Mouse (Mus musculus): ENCODE data around the gene Fam222a. TPM values are rescaled to one million over a fixed set of nuclear protein-coding genes. Genes with fewer than 3 reads are reported as not detected.

Gene Fam222a
- polyA plus RNA-seq, 1 experiment from 2014 or later, result 0.46 TPM

DNA sequence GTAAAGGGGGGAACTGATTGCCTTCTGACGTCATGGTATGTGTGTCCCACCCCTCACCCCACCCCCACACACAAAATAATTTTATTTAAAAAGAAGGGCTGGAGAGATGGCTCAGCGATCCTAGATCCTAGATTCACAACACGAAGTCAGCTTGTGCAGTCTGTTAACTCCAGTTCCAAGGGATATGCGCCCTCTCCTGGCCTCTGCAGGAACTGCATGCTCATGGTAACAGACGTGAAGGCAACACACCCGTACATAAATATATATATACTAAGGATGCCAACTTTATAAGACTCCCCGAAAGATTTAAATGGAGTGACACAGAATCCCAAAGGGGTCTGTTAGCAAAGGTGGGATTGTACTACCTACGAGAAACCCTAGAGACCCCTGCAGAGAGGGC, 51.0 kb downstream of the Fam222a start:
- H3K36me3 ChIP-seq, result no peaks in the 10 kb centered on the region
- no peaks in the 10 kb centered on the region for H3K9me3 ChIP-seq
- H3K9ac ChIP-seq, result no peak overlapping the region
- no peak overlapping the region for H3K4me3 ChIP-seq
- 0 out of 2 replicates have a peak, but pooled peaks cover under 1% of the 10 kb centered on the region for H3K27me3 ChIP-seq
- no peak overlapping the region for H3K27ac ChIP-seq
- no peaks in the 10 kb centered on the region for H3K4me1 ChIP-seq
- 33% methylated on average over 8 of the region's 8 CpGs for WGBS
- no peak for ATAC-seq (ENCODE audit: insufficient number of reproducible peaks, low FRiP score, low TSS enrichment, low read depth)
- H3K4me2 ChIP-seq, result no peak overlapping the region

DNA sequence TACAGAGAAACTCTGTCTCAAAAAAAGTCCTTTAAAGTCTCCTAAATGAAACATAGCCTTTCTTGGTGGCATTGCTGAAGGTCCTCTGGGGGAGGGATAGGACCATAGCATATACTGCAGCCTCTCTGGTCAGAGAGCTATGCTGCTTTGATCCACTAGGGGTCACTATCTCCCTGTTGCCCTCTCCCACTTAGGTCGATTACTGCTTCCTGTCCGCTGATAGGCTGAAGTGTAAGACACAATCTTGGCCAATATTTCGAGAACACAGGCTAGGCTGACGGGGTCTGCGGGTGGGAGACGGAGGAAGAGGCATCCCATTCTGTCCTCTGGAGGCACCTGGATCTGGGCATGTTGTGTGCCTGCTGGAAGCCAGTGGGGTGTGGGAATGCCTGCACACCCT, 52.5 kb downstream of the Fam222a start:
- no peak overlapping the region for H3K9ac ChIP-seq
- H3K4me3 ChIP-seq, result no peak overlapping the region
- H3K4me2 ChIP-seq, result no peak overlapping the region
- H3K9me3 ChIP-seq, result no peaks in the 10 kb centered on the region
- H3K4me1 ChIP-seq, result no peaks in the 10 kb centered on the region
- no peak for ATAC-seq (ENCODE audit: insufficient number of reproducible peaks, low FRiP score, low TSS enrichment, low read depth)
- H3K36me3 ChIP-seq, result 0 out of 2 replicates have a peak, but pooled peaks cover 3% of the 10 kb centered on the region
- no peaks in the 10 kb centered on the region for H3K27me3 ChIP-seq
- no peak overlapping the region for H3K27ac ChIP-seq
- WGBS, result 40% methylated on average over 6 of the region's 6 CpGs

DNA sequence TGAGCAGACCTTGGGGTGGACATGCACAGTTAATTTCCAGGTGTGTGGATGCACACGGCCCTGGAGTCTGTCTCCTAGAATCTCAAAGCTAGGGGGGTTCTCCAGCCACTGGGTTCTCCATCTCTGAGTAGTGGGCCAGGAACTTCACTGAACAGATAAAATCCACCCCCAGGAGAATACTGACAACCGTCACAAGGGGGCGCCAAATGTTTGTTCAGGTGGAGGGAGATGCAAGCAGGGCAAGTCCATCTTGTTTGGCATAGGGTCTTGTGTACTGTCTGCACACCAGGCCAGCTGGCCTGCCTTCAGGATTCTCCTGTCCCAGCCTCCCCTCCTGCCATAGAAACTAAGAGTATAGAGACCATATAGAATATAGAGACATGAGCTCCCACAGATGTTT, 57.8 kb downstream of the Fam222a start:
- WGBS, result 21% methylated on average over 3 of the region's 3 CpGs
- H3K27ac ChIP-seq, result no peak overlapping the region
- no peaks in the 10 kb centered on the region for H3K4me1 ChIP-seq
- no peak overlapping the region for H3K9ac ChIP-seq
- no peak overlapping the region for H3K4me3 ChIP-seq
- no peak for ATAC-seq (ENCODE audit: insufficient number of reproducible peaks, low FRiP score, low TSS enrichment, low read depth)
- no peak overlapping the region for H3K4me2 ChIP-seq
- no peaks in the 10 kb centered on the region for H3K9me3 ChIP-seq
- peaks cover 31% of the 10 kb centered on the region for H3K36me3 ChIP-seq
- H3K27me3 ChIP-seq, result no peaks in the 10 kb centered on the region

DNA sequence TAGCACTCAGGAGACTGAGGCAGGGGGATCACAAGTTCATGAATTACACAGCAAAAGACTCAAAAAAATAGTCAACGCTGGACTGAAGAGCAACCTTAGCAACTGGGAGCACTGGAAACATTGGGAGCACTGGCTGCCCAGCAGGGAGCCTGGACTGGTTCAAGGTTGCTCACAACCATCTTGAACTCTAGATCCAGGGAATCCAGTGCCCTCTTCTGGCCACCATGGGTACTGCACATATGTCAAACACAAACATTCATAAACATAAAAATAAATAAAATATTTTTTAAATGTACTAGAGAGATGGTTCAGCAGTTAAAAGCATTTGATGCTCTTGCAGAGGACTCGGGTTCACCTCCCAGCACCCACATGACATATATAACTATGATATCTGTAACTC, 63.5 kb downstream of the Fam222a start:
- ATAC-seq (ENCODE audit: insufficient number of reproducible peaks, low FRiP score, low TSS enrichment, low read depth), result no peak
- WGBS, result 48% methylated on average over 2 of the region's 2 CpGs
- no peak overlapping the region for H3K4me2 ChIP-seq

DNA sequence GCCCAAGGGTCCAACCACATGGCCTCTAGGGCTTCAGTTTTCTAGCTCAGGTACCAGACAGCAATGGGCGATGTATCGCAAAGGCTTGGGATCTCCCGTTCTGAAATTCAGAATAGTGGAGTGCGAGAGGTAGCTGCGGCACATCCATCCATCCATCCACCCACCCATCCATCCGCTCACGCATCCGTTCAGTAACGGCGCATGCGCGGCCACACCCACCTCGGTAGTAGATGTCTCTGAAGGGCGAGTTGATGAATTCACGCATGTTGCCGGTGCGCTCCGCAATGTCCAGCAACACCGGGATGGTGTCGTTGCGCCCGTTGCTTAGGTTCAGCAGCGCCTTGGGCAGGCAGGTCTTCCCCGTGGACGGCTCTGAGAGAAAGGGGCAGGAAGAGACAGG, 68.3 kb downstream of the Fam222a start:
- Histone ChIP-seq H3K9me3 (no peaks in the 10 kb centered on the region), H3K4me1 (peaks cover 8% of the 10 kb centered on the region), H3K4me2 (no peak overlapping the region), H3K36me3 (0 out of 2 replicates have a peak, but pooled peaks cover 9% of the 10 kb centered on the region), H3K27ac (no peak overlapping the region), H3K4me3 (no peak overlapping the region), H3K27me3 (peaks cover 14% of the 10 kb centered on the region; the same call in 1 of the 2 replicates), H3K9ac (no peak overlapping the region)
- ATAC-seq (ENCODE audit: insufficient number of reproducible peaks, low FRiP score, low TSS enrichment, low read depth), result no peak
- WGBS, result 81% methylated on average over 25 of the region's 25 CpGs

More for the DNA sequence above, 63.5 kb downstream of the Fam222a start:
- no peaks in the 10 kb centered on the region for H3K4me1 ChIP-seq
- H3K27me3 ChIP-seq, result no peaks in the 10 kb centered on the region
- no peak overlapping the region for H3K9ac ChIP-seq
- H3K4me3 ChIP-seq, result no peak overlapping the region
- H3K36me3 ChIP-seq, result peaks cover 37% of the 10 kb centered on the region
- no peaks in the 10 kb centered on the region for H3K9me3 ChIP-seq
- H3K27ac ChIP-seq, result no peak overlapping the region

DNA sequence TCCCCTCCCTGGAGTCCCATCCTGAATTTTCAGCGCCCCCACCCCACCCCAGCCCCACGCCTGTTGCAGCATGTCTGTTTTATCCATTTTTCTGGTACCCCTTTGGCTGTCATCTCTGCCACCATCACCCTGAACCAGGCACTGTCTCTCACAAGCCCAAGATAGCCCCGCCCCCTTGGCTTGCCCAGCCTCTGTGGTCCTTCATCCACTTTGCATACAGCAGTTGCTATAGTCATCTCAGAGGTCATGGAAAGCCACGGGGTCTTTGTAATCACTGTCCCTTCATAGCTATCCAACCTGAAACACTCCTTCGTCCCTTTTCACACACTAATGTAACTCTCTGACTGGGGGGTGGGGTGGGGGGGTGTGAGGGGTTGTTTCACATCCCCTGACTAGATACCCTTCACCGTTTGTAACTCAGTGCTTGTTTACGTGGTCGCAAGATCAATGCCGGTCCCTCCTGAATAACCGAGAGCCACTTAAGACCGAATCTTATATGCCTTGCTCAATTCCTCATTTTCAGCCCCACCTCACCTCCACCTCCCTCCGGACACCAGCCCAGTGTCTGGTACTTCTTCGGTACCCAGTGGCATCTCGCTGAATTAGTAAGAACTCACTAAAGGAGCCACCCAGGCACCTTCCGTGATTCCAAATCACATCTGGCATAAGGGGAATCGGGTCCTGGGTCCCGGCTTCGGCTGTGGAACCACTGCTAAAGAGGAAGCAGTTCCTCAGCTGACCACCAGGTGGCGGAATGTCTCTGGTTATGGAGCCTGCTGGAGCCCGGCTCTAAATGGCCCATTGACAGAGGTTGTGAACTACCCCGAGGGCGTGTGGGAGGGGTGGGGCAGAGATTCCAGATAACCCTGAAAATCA, 71.2 kb downstream of the Fam222a start:
- Histone ChIP-seq H3K36me3 (0 out of 2 replicates have a peak, but pooled peaks cover 3% of the 10 kb centered on the region), H3K4me2 (peak overlapping the region; percentile 41), H3K9me3 (no peaks in the 10 kb centered on the region), H3K27ac (no peak overlapping the region), H3K9ac (0 out of 2 replicates have a peak overlapping the region, but pooled peaks have one; percentile 26), H3K27me3 (peaks cover 21% of the 10 kb centered on the region; the same call in 1 of the 2 replicates), H3K4me1 (peaks cover 8% of the 10 kb centered on the region), H3K4me3 (peak overlapping the region; percentile 13; the same call in 1 of the 2 replicates)
- ATAC-seq (ENCODE audit: insufficient number of reproducible peaks, low FRiP score, low TSS enrichment, low read depth), result peak; percentile 49
- WGBS, result 11% methylated on average over 22 of the region's 22 CpGs

DNA sequence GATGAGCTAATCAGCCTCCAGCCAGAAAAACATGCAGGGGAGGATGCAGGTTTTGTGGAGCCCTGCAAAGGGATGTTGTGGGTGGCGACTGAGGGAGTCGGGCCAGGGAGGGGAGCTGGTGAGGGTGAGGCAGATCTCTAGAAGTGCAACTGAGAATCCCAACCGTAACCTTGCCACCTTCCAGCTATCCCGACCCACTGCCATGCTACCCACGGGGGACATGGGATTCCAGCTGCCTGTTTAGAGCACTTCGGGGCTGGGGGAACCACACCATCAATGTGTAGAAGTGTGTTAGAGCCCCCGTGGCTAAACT, 71.8 kb downstream of the Fam222a start:
- Histone ChIP-seq H3K4me1 (peaks cover 12% of the 10 kb centered on the region), H3K9me3 (no peaks in the 10 kb centered on the region), H3K36me3 (no peaks in the 10 kb centered on the region), H3K4me2 (peak overlapping the region; percentile 41), H3K9ac (no peak overlapping the region), H3K27ac (no peak overlapping the region), H3K27me3 (peaks cover 21% of the 10 kb centered on the region; the same call in 1 of the 2 replicates), H3K4me3 (no peak overlapping the region)
- 0 out of 2 replicates have a peak, but pooled peaks have one; percentile 8 for ATAC-seq (ENCODE audit: insufficient number of reproducible peaks, low FRiP score, low TSS enrichment, low read depth)
- 21% methylated on average over 7 of the region's 7 CpGs for WGBS

DNA sequence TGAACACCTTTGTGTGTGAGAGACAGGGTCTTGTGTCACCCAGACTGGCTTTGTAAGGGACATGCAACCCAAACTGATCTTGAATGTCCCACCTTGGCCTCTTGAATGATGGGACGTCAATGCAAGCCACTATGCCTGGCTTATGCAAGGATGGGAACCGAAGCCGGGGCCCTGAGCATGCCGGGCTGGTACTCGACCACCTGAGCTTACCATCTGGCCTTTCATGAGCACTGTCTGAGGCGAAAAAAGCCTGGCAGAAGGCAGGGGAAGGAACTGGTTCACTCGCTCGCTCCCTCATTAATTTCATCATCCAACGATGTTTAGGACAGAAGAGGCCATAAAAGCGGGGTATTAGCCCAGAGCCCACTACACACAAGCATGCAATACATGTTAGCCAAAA, 73.0 kb downstream of the Fam222a start:
- H3K4me1 ChIP-seq, result peaks cover 22% of the 10 kb centered on the region
- ATAC-seq (ENCODE audit: insufficient number of reproducible peaks, low FRiP score, low TSS enrichment, low read depth), result no peak
- no peak overlapping the region for H3K4me2 ChIP-seq
- H3K9ac ChIP-seq, result no peak overlapping the region
- no peaks in the 10 kb centered on the region for H3K36me3 ChIP-seq
- no peaks in the 10 kb centered on the region for H3K9me3 ChIP-seq
- no peak overlapping the region for H3K4me3 ChIP-seq
- WGBS, result 67% methylated on average over 10 of the region's 10 CpGs
- no peak overlapping the region for H3K27ac ChIP-seq
- H3K27me3 ChIP-seq, result peaks cover 21% of the 10 kb centered on the region; the same call in 1 of the 2 replicates

DNA sequence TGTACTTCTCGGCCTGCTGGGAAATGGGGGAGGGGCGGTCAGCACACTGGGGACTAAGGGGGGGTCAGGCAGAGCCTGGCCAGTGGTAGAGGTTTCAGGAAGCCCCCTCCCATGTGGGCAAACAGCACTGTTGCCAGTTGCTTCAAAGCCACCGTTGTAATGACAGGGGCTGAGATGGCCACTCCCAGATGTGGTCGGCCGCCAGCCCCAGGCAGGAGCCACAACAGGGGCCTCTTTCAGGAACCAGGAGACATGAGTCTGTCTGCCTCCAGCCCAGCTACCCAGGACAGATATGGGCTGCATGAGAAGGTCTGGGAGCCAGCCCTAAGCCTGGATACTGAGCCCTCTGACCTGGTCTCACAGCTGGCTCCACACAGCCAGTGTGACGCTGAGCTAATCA, 77.1 kb downstream of the Fam222a start:
- peak overlapping the region; percentile 67; the same call in 1 of the 2 replicates for H3K27ac ChIP-seq
- peak; percentile 37; the same call in 1 of the 2 replicates for ATAC-seq (ENCODE audit: insufficient number of reproducible peaks, low FRiP score, low TSS enrichment, low read depth)

DNA sequence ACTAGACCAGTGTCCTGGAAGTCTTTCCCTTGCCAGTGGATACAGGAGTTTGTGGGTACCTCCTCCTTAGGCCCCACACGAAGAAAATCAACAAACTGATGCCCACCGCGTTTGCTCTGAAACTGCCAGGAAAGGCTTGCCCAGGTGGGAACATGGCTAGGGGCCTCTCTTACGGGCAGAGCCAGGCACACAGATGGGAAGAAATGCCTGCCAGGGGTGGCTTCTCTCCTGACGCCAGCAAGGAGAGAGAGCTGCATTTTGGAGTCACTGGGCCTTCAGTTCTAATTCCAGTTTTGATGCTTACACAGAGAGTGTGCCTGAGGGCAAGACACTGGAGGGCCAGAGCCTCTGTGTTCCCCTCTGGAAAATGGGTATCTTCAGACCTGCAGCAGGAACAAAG, 78.1 kb downstream of the Fam222a start:
- Histone ChIP-seq H3K36me3 (no peaks in the 10 kb centered on the region), H3K4me2 (no peak overlapping the region), H3K27ac (peak overlapping the region; percentile 67; the same call in 1 of the 2 replicates), H3K4me3 (no peak overlapping the region), H3K9me3 (no peaks in the 10 kb centered on the region), H3K9ac (no peak overlapping the region), H3K27me3 (0 out of 2 replicates have a peak, but pooled peaks cover 7% of the 10 kb centered on the region), H3K4me1 (peaks cover 61% of the 10 kb centered on the region)
- no peak for ATAC-seq (ENCODE audit: insufficient number of reproducible peaks, low FRiP score, low TSS enrichment, low read depth)
- 73% methylated on average over 5 of the region's 5 CpGs for WGBS

More for the DNA sequence above, 77.1 kb downstream of the Fam222a start:
- 0 out of 2 replicates have a peak, but pooled peaks cover 7% of the 10 kb centered on the region for H3K27me3 ChIP-seq
- no peaks in the 10 kb centered on the region for H3K36me3 ChIP-seq
- H3K9me3 ChIP-seq, result no peaks in the 10 kb centered on the region
- H3K4me2 ChIP-seq, result no peak overlapping the region
- peaks cover 53% of the 10 kb centered on the region for H3K4me1 ChIP-seq
- H3K9ac ChIP-seq, result no peak overlapping the region
- WGBS, result 37% methylated on average over 6 of the region's 6 CpGs
- no peak overlapping the region for H3K4me3 ChIP-seq

DNA sequence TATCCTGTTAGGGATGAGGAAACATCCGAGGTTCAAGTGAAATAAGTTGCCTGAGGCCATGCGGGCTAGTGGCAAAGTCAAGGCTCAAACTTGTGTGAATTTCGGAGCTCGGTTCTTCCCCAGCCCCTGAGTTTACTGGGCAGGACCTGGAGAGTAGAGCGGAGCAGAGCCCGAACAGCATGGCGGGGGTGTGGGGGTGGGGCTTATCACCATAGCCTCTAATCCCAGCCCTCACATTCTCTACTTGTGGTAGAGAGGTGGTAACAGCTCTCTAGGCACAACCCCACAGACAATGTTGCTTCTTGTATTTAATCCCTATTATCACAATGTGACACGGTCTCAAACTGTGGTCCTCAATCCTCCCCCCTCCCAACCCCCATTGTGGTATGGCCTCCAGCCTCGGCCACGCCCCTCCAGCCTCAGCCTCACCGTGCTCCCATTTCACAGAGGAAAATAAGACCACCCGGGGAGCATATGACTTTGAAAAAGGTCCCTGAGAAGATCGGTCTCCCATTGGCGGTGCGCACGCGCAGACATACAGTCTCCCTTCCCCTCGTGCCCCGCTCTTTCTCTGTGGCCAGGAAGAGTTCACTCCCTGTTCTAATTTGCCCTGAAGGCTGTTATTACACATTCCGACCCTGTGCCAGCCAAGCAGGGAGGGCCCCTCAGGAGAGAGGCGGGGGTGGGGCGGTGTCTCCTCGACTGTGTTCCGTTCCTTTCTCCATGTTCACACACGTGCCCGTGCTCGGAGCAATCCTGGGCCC, 79.6 kb downstream of the Fam222a start:
- no peaks in the 10 kb centered on the region for H3K36me3 ChIP-seq
- H3K27me3 ChIP-seq, result 0 out of 2 replicates have a peak, but pooled peaks cover under 1% of the 10 kb centered on the region
- peak overlapping the region; percentile 48 for H3K4me2 ChIP-seq
- H3K4me1 ChIP-seq, result peaks cover 69% of the 10 kb centered on the region
- 0 out of 2 replicates have a peak, but pooled peaks have one; percentile 18 for ATAC-seq (ENCODE audit: insufficient number of reproducible peaks, low FRiP score, low TSS enrichment, low read depth)
- peak overlapping the region; percentile 26 for H3K4me3 ChIP-seq
- H3K27ac ChIP-seq, result peak overlapping the region; percentile 48
- H3K9ac ChIP-seq, result no peak overlapping the region
- 2% methylated on average over 27 of the region's 27 CpGs for WGBS
- no peaks in the 10 kb centered on the region for H3K9me3 ChIP-seq

Data from limb, embryonic 15.5 days (tissue).